Mouse (Mus musculus): ENCODE measurements around the gene Tspan33. TPM values are rescaled to one million over a fixed set of nuclear protein-coding genes. Genes with fewer than 3 reads are reported as not detected.

Gene Tspan33
- polyA plus RNA-seq, 1 experiment, result 1.3 TPM

- TF ChIP-seq GATA1 (IDR thresholded peaks at IDR 0.05; ENCODE audit: borderline replicate concordance, low read length) (no peak), FLI1 (IDR thresholded peaks at IDR 0.05; ENCODE audit: low read length) (no peak)
- H3K9me3 ChIP-seq, result no peaks in the 10 kb centered on the region
- peaks cover 85% of the 10 kb centered on the region for H3K27me3 ChIP-seq (replicated peaks)
- no peaks in the 10 kb centered on the region for H3K36me3 ChIP-seq (replicated peaks; ENCODE audit: low read length)
- peaks cover 37% of the 10 kb centered on the region for H3K4me1 ChIP-seq
- no peak overlapping the region for H3K4me3 ChIP-seq (replicated peaks)
These were observed 2.0 kb downstream of the Tspan33 start for GRCm38 (mm10) chr6:29695975-29696374.

- Histone ChIP-seq H3K36me3 (replicated peaks; ENCODE audit: low read length) (no peaks in the 10 kb centered on the region), H3K4me3 (replicated peaks) (no peak overlapping the region), H3K4me1 (peaks cover 49% of the 10 kb centered on the region), H3K27me3 (replicated peaks) (peaks cover 79% of the 10 kb centered on the region), H3K9me3 (no peaks in the 10 kb centered on the region)
- TF ChIP-seq FLI1 (IDR thresholded peaks at IDR 0.05; ENCODE audit: low read length) (no peak), GATA1 (IDR thresholded peaks at IDR 0.05; ENCODE audit: borderline replicate concordance, low read length) (no peak)
These were observed 3.1 kb downstream of the Tspan33 start for GRCm38 (mm10) chr6:29697139-29697538.

- no peak for TF ChIP-seq FLI1 (IDR thresholded peaks at IDR 0.05; ENCODE audit: low read length)
- TF ChIP-seq GATA1 (IDR thresholded peaks at IDR 0.05; ENCODE audit: borderline replicate concordance, low read length), result no peak
- H3K4me3 ChIP-seq (replicated peaks), result no peak overlapping the region
- no peaks in the 10 kb centered on the region for H3K9me3 ChIP-seq
- H3K4me1 ChIP-seq, result peaks cover 53% of the 10 kb centered on the region
- peaks cover 75% of the 10 kb centered on the region for H3K27me3 ChIP-seq (replicated peaks)
- no peaks in the 10 kb centered on the region for H3K36me3 ChIP-seq (replicated peaks; ENCODE audit: low read length)
These were observed 3.5 kb downstream of the Tspan33 start for GRCm38 (mm10) chr6:29697548-29697947.

GRCm38 (mm10) chr6:29699085-29699745 is 5.2 kb downstream of the Tspan33 start:
- H3K4me1 ChIP-seq, result peaks cover 60% of the 10 kb centered on the region
- no peaks in the 10 kb centered on the region for H3K9me3 ChIP-seq
- TF ChIP-seq FLI1 (IDR thresholded peaks at IDR 0.05; ENCODE audit: low read length) (no peak), GATA1 (IDR thresholded peaks at IDR 0.05; ENCODE audit: borderline replicate concordance, low read length) (no peak)
- no peak overlapping the region for H3K4me3 ChIP-seq (replicated peaks)
- peaks cover 62% of the 10 kb centered on the region for H3K27me3 ChIP-seq (replicated peaks)
- no peaks in the 10 kb centered on the region for H3K36me3 ChIP-seq (replicated peaks; ENCODE audit: low read length)

- Histone ChIP-seq H3K27me3 (replicated peaks) (peaks cover 60% of the 10 kb centered on the region), H3K4me3 (replicated peaks) (peak overlapping the region; percentile 55), H3K4me1 (peaks cover 66% of the 10 kb centered on the region), H3K9me3 (no peaks in the 10 kb centered on the region), H3K36me3 (replicated peaks; ENCODE audit: low read length) (no peaks in the 10 kb centered on the region)
- TF ChIP-seq GATA1 (IDR thresholded peaks at IDR 0.05; ENCODE audit: borderline replicate concordance, low read length), result no peak
- no peak for TF ChIP-seq FLI1 (IDR thresholded peaks at IDR 0.05; ENCODE audit: low read length)
These were observed 7.0 kb downstream of the Tspan33 start for GRCm38 (mm10) chr6:29701051-29701450.

- Histone ChIP-seq H3K4me1 (peaks cover 72% of the 10 kb centered on the region), H3K27me3 (replicated peaks) (peaks cover 61% of the 10 kb centered on the region), H3K9me3 (no peaks in the 10 kb centered on the region), H3K4me3 (replicated peaks) (no peak overlapping the region), H3K36me3 (replicated peaks; ENCODE audit: low read length) (no peaks in the 10 kb centered on the region)
- TF ChIP-seq GATA1 (IDR thresholded peaks at IDR 0.05; ENCODE audit: borderline replicate concordance, low read length) (no peak), FLI1 (IDR thresholded peaks at IDR 0.05; ENCODE audit: low read length) (no peak)
These were observed 8.1 kb downstream of the Tspan33 start for GRCm38 (mm10) chr6:29702126-29702525.

- H3K4me1 ChIP-seq, result peaks cover 63% of the 10 kb centered on the region
- H3K27me3 ChIP-seq (replicated peaks), result peaks cover 62% of the 10 kb centered on the region
- TF ChIP-seq FLI1 (IDR thresholded peaks at IDR 0.05; ENCODE audit: low read length) (no peak), GATA1 (IDR thresholded peaks at IDR 0.05; ENCODE audit: borderline replicate concordance, low read length) (no peak)
- H3K4me3 ChIP-seq (replicated peaks), result peak overlapping the region; percentile 64
- H3K9me3 ChIP-seq, result no peaks in the 10 kb centered on the region
- H3K36me3 ChIP-seq (replicated peaks; ENCODE audit: low read length), result no peaks in the 10 kb centered on the region
These were observed 10.1 kb downstream of the Tspan33 start for GRCm38 (mm10) chr6:29704143-29704542.

GRCm38 (mm10) chr6:29707902-29708301 is 13.9 kb downstream of the Tspan33 start:
- Histone ChIP-seq H3K36me3 (replicated peaks; ENCODE audit: low read length) (no peaks in the 10 kb centered on the region), H3K9me3 (no peaks in the 10 kb centered on the region), H3K4me1 (peaks cover 45% of the 10 kb centered on the region), H3K27me3 (replicated peaks) (peaks cover 75% of the 10 kb centered on the region), H3K4me3 (replicated peaks) (no peak overlapping the region)
- no peak for TF ChIP-seq GATA1 (IDR thresholded peaks at IDR 0.05; ENCODE audit: borderline replicate concordance, low read length)
- no peak for TF ChIP-seq FLI1 (IDR thresholded peaks at IDR 0.05; ENCODE audit: low read length)

- Histone ChIP-seq H3K4me3 (replicated peaks) (no peak overlapping the region), H3K4me1 (peaks cover 18% of the 10 kb centered on the region), H3K36me3 (replicated peaks; ENCODE audit: low read length) (no peaks in the 10 kb centered on the region), H3K9me3 (no peaks in the 10 kb centered on the region), H3K27me3 (replicated peaks) (peaks cover 57% of the 10 kb centered on the region)
- TF ChIP-seq FLI1 (IDR thresholded peaks at IDR 0.05; ENCODE audit: low read length) (no peak), GATA1 (IDR thresholded peaks at IDR 0.05; ENCODE audit: borderline replicate concordance, low read length) (no peak)
These were observed 17.3 kb downstream of the Tspan33 start for GRCm38 (mm10) chr6:29711318-29711717.

- Histone ChIP-seq H3K9me3 (no peaks in the 10 kb centered on the region), H3K4me3 (replicated peaks) (no peak overlapping the region), H3K36me3 (replicated peaks; ENCODE audit: low read length) (no peaks in the 10 kb centered on the region), H3K4me1 (peaks cover 12% of the 10 kb centered on the region), H3K27me3 (replicated peaks) (peaks cover 57% of the 10 kb centered on the region)
- TF ChIP-seq GATA1 (IDR thresholded peaks at IDR 0.05; ENCODE audit: borderline replicate concordance, low read length) (no peak), FLI1 (IDR thresholded peaks at IDR 0.05; ENCODE audit: low read length) (no peak)
These were observed 18.1 kb downstream of the Tspan33 start for GRCm38 (mm10) chr6:29712011-29712584.
